ENCODE assay signal across 9 mouse cellular contexts in the genomic region with DNA sequence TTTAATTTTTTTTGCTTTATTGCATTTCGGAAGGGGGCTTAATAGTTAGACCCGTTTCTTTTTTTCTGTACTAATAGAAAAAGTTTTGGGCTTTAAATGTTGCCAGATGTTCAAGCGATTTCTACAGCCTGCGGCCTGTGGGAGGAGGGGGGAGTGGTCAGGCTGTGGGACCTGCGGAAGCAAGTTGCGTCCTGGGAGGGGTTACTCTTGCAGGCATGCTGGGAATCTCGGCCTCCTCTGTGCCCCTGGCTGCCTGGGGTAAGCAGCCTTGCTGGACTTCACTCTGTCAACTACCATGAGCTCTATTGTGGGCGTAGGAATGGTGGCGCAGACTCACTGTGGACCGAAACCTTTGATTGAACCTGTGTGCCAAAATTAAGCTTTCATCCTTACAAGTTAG. TPM values are rescaled to one million over a fixed set of nuclear protein-coding genes. Genes with fewer than 3 reads are reported as not detected.
DNase-seq lines count a peak whose midpoint lies in the region; ATAC-seq and TF ChIP-seq lines count a peak whose summit lies in the region.
"Had no signal": no experiment of that assay in that cellular context is flagged by ENCODE, and none has a peak within 500 bp of the region (broad histone marks: within the 10 kb centered on the region; RNA-seq: fewer than 3 reads in every experiment).

No protein-coding gene starts in this region.

- 66% methylated on average over 10 of the region's 10 CpGs for WGBS in kidney, embryonic 16.5 days
- WGBS in embryonic facial prominence, embryonic 15.5 days = 36% methylated on average over 10 of the region's 10 CpGs
- 53% methylated on average over 10 of the region's 10 CpGs for WGBS in liver, postnatal 0 days (ENCODE audit: insufficient replicate concordance)
- WGBS in midbrain, embryonic 15.5 days = 64% methylated on average over 10 of the region's 10 CpGs

- no peak overlapping the region for H3K4me3 ChIP-seq in kidney, embryonic 16.5 days (ENCODE audit: low read length)
- H3K4me3 ChIP-seq in embryonic facial prominence, embryonic 15.5 days (replicated peaks) = no peak overlapping the region
- H3K4me3 ChIP-seq in liver, postnatal 0 days (ENCODE audit: low read depth, low read length) = no peak overlapping the region
- H3K4me3 ChIP-seq in midbrain, embryonic 15.5 days = no peak overlapping the region
- H3K4me3 ChIP-seq: kidney, embryonic 15.5 days had no signal

- DNase-seq in kidney, postnatal 4 days = peak; percentile 34 to 46
- peak; percentile 74 for DNase-seq in embryo, embryonic 10 days (ENCODE audit: low spot score)
- DNase-seq in liver, postnatal 0 days = peak; percentile 33
- DNase-seq: cerebellum, postnatal 25 days had no signal

- H3K36me3 ChIP-seq in kidney, embryonic 16.5 days (ENCODE audit: insufficient read depth, low read length) = 0 out of 2 replicates have a peak, but pooled peaks cover 2% of the 10 kb centered on the region
- peaks cover 14% of the 10 kb centered on the region; the same call in 1 of the 2 replicates for H3K36me3 ChIP-seq in embryonic facial prominence, embryonic 15.5 days
- no peaks in the 10 kb centered on the region; the same call in 1 of the 2 replicates for H3K36me3 ChIP-seq in liver, postnatal 0 days (replicated peaks; ENCODE audit: insufficient read depth, low read length)
- no peaks in the 10 kb centered on the region for H3K36me3 ChIP-seq in midbrain, embryonic 15.5 days (replicated peaks)

- no peak for ATAC-seq in kidney, embryonic 16.5 days (ENCODE audit: low FRiP score, low TSS enrichment)
- 0 out of 2 replicates have a peak, but pooled peaks have one; percentile 36 for ATAC-seq in embryonic facial prominence, embryonic 15.5 days (ENCODE audit: insufficient number of reproducible peaks, low FRiP score, low TSS enrichment, low read depth)
- peak; percentile 27; the same call in 1 of the 2 replicates for ATAC-seq in liver, postnatal 0 days
- no peak for ATAC-seq in erythroid progenitor cell, adult 5-6 weeks (replicated peaks; ENCODE audit: low FRiP score, poor library complexity, severe bottlenecking)
- ATAC-seq in midbrain, embryonic 15.5 days (replicated peaks) = no peak

- H3K4me1 ChIP-seq in kidney, embryonic 16.5 days (ENCODE audit: insufficient read depth, low read length) = peaks cover 11% of the 10 kb centered on the region
- H3K4me1 ChIP-seq in embryonic facial prominence, embryonic 15.5 days = peaks cover 30% of the 10 kb centered on the region
- peaks cover 10% of the 10 kb centered on the region; the same call in 1 of the 2 replicates for H3K4me1 ChIP-seq in liver, postnatal 0 days (ENCODE audit: insufficient read depth)
- H3K4me1 ChIP-seq in midbrain, embryonic 15.5 days = no peaks in the 10 kb centered on the region

- TF ChIP-seq CTCF in liver, postnatal 0 days (IDR thresholded peaks at IDR 0.05; ENCODE audit: low read depth) = no peak

- H3K9ac ChIP-seq in kidney, embryonic 16.5 days (replicated peaks; ENCODE audit: low read length) = no peak overlapping the region
- H3K9ac ChIP-seq in embryonic facial prominence, embryonic 15.5 days = no peak overlapping the region
- no peak overlapping the region for H3K9ac ChIP-seq in liver, postnatal 0 days (replicated peaks)
- no peak overlapping the region for H3K9ac ChIP-seq in midbrain, embryonic 15.5 days
- H3K9ac ChIP-seq: kidney, embryonic 15.5 days had no signal

- H3K27me3 ChIP-seq in kidney, embryonic 16.5 days (ENCODE audit: insufficient read depth, low read length) = no peaks in the 10 kb centered on the region
- H3K27me3 ChIP-seq in embryonic facial prominence, embryonic 15.5 days = no peaks in the 10 kb centered on the region
- no peaks in the 10 kb centered on the region for H3K27me3 ChIP-seq in liver, postnatal 0 days (ENCODE audit: insufficient read depth, low read length)
- no peaks in the 10 kb centered on the region for H3K27me3 ChIP-seq in midbrain, embryonic 15.5 days (replicated peaks)
- H3K27me3 ChIP-seq: kidney, embryonic 15.5 days had no signal

- H3K27ac ChIP-seq in kidney, embryonic 16.5 days (ENCODE audit: low read length) = no peak overlapping the region
- no peak overlapping the region; the same call in 1 of the 2 replicates for H3K27ac ChIP-seq in embryonic facial prominence, embryonic 15.5 days (replicated peaks)
- no peak overlapping the region for H3K27ac ChIP-seq in liver, postnatal 0 days (ENCODE audit: low read depth)
- H3K27ac ChIP-seq in midbrain, embryonic 15.5 days = no peak overlapping the region
- H3K27ac ChIP-seq: kidney, embryonic 15.5 days had no signal

- no peak overlapping the region for H3K4me2 ChIP-seq in kidney, embryonic 16.5 days (replicated peaks; ENCODE audit: low read depth, low read length)
- H3K4me2 ChIP-seq in embryonic facial prominence, embryonic 15.5 days (replicated peaks) = no peak overlapping the region
- H3K4me2 ChIP-seq in liver, postnatal 0 days (ENCODE audit: low read depth, low read length) = no peak overlapping the region
- no peak overlapping the region for H3K4me2 ChIP-seq in midbrain, embryonic 15.5 days
- H3K4me2 ChIP-seq: kidney, embryonic 15.5 days had no signal

- H3K9me3 ChIP-seq in kidney, embryonic 16.5 days (ENCODE audit: low read length) = no peaks in the 10 kb centered on the region
- no peaks in the 10 kb centered on the region for H3K9me3 ChIP-seq in embryonic facial prominence, embryonic 15.5 days (replicated peaks)
- H3K9me3 ChIP-seq in liver, postnatal 0 days (ENCODE audit: low read length) = no peaks in the 10 kb centered on the region
- no peaks in the 10 kb centered on the region for H3K9me3 ChIP-seq in midbrain, embryonic 15.5 days
- H3K9me3 ChIP-seq: kidney, embryonic 15.5 days had no signal

- no peak for TF ChIP-seq EP300 in liver, postnatal 0 days (IDR thresholded peaks at IDR 0.05; ENCODE audit: low read depth)

RNA-seq across cellular contexts. Expression of gene Epb41l2, which starts 22.4 kb away (rescaled TPM):
- 74.9 and 75.6 TPM in 2 replicates for polyA plus RNA-seq in kidney, embryonic 16.5 days (2015; fragmentation: Nextera tagmentation; extraction: Ambion mirVana)
- 78.9 and 79.8 TPM in 2 replicates for polyA plus RNA-seq in embryonic facial prominence, embryonic 15.5 days (2015; fragmentation: Nextera tagmentation; extraction: Ambion mirVana)
- polyA plus RNA-seq in liver, postnatal 0 days (2015; fragmentation: Nextera tagmentation; extraction: Ambion mirVana) = 6.3 and 7.8 TPM in 2 replicates
- total RNA-seq in erythroid progenitor cell, adult 5-6 weeks (2015; ENCODE audit: low replicate concordance) = 9.6 and 17.7 TPM in 2 replicates
- total RNA-seq in erythroid progenitor cell, adult 5-6 weeks (2017; ENCODE audit: low replicate concordance) = 7.4 and 13.5 TPM in 2 replicates
- polyA plus RNA-seq in midbrain, embryonic 15.5 days (2015; fragmentation: Nextera tagmentation; extraction: Ambion mirVana) = 25.4 and 27.7 TPM in 2 replicates

Comparison
In these comparisons a context has a peak if more than half of its experiments do, and no peak if none do; other contexts are left out.
1. ATAC-seq: peak in embryonic facial prominence, embryonic 15.5 days (single experiment) and liver, postnatal 0 days (single experiment); none in kidney, embryonic 16.5 days (single experiment), erythroid progenitor cell, adult 5-6 weeks (single experiment) and midbrain, embryonic 15.5 days (single experiment).
2. Peak in every context shown above with its lines, with median percentiles within 50 percentile points of each other: DNase-seq.